In the genomic region with DNA sequence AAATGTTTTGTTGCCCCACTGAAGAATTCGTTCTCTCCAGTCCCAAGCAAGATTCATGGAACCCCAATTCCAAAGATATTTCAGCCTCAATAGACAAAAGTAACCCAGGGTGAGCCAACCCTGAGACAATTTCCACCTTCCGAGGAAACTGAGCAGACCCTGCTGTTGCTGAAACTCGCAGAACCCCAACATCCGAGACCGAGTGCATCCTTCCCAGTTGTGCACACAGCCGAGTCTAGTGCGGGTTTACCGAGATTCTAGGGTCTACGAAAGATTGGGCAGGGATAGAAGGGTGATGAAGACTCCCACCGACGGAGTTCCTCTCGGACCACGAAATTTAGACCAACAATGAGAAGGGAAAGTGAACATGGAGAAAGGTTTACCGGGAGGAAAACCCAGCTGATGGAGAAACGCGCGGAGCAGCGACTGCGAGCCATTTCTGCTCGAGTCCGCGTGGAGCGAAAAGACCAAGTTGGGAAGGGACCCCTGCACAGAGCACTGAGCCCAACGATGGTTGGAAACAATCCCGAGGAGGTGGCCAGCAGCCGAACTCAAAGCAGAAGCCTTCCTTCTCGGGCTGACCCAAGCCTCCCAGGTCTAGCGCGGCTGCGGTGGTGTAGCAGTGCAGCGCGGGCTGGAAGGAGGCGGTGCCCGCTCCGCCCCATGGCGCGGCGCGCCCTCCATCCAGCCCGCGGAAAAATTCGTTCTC, we compare ENCODE assay signal across 9 mouse cellular contexts. TPM values are rescaled to one million over a fixed set of nuclear protein-coding genes. Genes with fewer than 3 reads are reported as not detected.
DNase-seq lines count a peak whose midpoint lies in the region; ATAC-seq lines count a peak whose summit lies in the region.
"Had no signal": no experiment of that assay in that cellular context is flagged by ENCODE, and none has a peak within 500 bp of the region (broad histone marks: within the 10 kb centered on the region; RNA-seq: fewer than 3 reads in every experiment).

No protein-coding gene starts in this region.

- no peaks in the 10 kb centered on the region for H3K4me1 ChIP-seq in stomach, embryonic 15.5 days

- ATAC-seq in stomach, embryonic 15.5 days (ENCODE audit: insufficient read depth, low FRiP score, low read depth), result no peak
- no peak for ATAC-seq in erythroblast, adult 5-6 weeks (replicated peaks; ENCODE audit: low FRiP score, poor library complexity, severe bottlenecking)

- peak overlapping the region; percentile 14; the same call in 1 of the 2 replicates for H3K4me3 ChIP-seq in stomach, embryonic 15.5 days (replicated peaks)

- H3K27me3 ChIP-seq in stomach, embryonic 15.5 days (replicated peaks), result peaks cover 89% of the 10 kb centered on the region

- peak overlapping the region; percentile 34 for H3K4me2 ChIP-seq in stomach, embryonic 15.5 days

- no peaks in the 10 kb centered on the region for H3K9me3 ChIP-seq in stomach, embryonic 15.5 days

- H3K27ac ChIP-seq in stomach, embryonic 15.5 days, result no peak overlapping the region

- peak; percentile 44 to 51 for DNase-seq in cerebellum, postnatal 10 days
- no peak for DNase-seq in cerebellum, postnatal 36 days
- peak; percentile 28 for DNase-seq in ovary, postnatal 36 days (ENCODE audit: low spot score)
- no peak for DNase-seq in ovary, postnatal 14 days (ENCODE audit: low spot score)
- peak; percentile 51 to 65 for DNase-seq in kidney, postnatal 4 days
- DNase-seq in spleen, postnatal 14 days (ENCODE audit: low spot score in 2 of 2), result no peak

- H3K9ac ChIP-seq in stomach, embryonic 15.5 days, result no peak overlapping the region

- 1% methylated on average over 42 of the region's 42 CpGs for WGBS in stomach, embryonic 15.5 days

- H3K36me3 ChIP-seq in stomach, embryonic 15.5 days, result no peaks in the 10 kb centered on the region

RNA-seq across cellular contexts. Expression of a gene that starts 6.9 kb away (rescaled TPM):
- polyA plus RNA-seq in stomach, embryonic 15.5 days (2015; fragmentation: Nextera tagmentation; extraction: Ambion mirVana), result 0.19 and 0.32 TPM in 2 replicates
- total RNA-seq in erythroblast, adult 5-6 weeks (2015; ENCODE audit: low replicate concordance), result not detected in 2 replicates
- 0.28 TPM in 1 of 2 replicates, not detected in the other for total RNA-seq in erythroblast, adult 5-6 weeks (2017; ENCODE audit: low replicate concordance)

RNA-seq across cellular contexts. Expression of a gene that starts 24.0 kb away (rescaled TPM):
- not detected in 2 replicates for polyA plus RNA-seq in stomach, embryonic 15.5 days (2015; fragmentation: Nextera tagmentation; extraction: Ambion mirVana)
- total RNA-seq in erythroblast, adult 5-6 weeks (2015; ENCODE audit: low replicate concordance), result not detected in 2 replicates
- not detected in 2 replicates for total RNA-seq in erythroblast, adult 5-6 weeks (2017; ENCODE audit: low replicate concordance)
- total RNA-seq: layer of hippocampus, postnatal 10 days had no signal

Comparison
In these comparisons a context has a peak if more than half of its experiments do, and no peak if none do; other contexts are left out.
1. DNase-seq: peak in cerebellum, postnatal 10 days (2 of 2), ovary, postnatal 36 days (single experiment) and kidney, postnatal 4 days (2 of 2); none in cerebellum, postnatal 36 days (0 of 2), ovary, postnatal 14 days (single experiment) and spleen, postnatal 14 days (0 of 2).